Mouse (Mus musculus): ENCODE data around the gene Ankrd55. TPM values are rescaled to one million over a fixed set of nuclear protein-coding genes. Genes with fewer than 3 reads are reported as not detected.

The Ankrd55 gene
- total and polyA plus RNA-seq, 2 experiments = 0.09 to 0.10 TPM

DNA sequence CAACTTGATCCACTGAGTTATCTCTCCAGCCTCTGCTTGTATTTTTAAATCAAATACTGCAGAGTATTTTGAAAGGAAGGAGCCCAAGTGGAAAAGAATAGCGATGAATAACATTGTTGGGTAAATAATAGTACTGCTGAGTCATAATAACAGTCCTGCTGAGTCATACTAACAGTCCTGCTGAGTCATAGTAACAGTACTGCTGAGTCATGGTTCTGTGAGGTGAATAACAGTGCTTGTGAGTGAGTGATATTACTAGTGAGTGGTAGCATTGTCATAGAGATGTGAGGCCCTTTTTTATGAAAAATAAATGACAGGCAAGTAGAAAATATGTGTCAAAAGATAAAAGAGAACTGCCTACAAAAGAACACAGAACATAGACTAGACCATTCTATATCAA is 1.1 kb upstream of the Ankrd55 start:
- no peak overlapping the region for H3K9ac ChIP-seq (ENCODE audit: low read depth, low read length)
- WGBS = 65% methylated on average over 1 of the region's 1 CpGs
- DNase-seq (ENCODE audit: extremely low read depth, low read depth, low spot score) = no peak
- H3K36me3 ChIP-seq (ENCODE audit: control insufficient read depth, insufficient read depth, low read length) = no peaks in the 10 kb centered on the region
- H3K27me3 ChIP-seq (ENCODE audit: control insufficient read depth, insufficient read depth, low read length) = no peaks in the 10 kb centered on the region
- H3K4me1 ChIP-seq (ENCODE audit: control insufficient read depth, insufficient read depth, low read length) = peaks cover 11% of the 10 kb centered on the region
- H3K27ac ChIP-seq (replicated peaks; ENCODE audit: insufficient read depth, low read depth, low read length) = no peak overlapping the region
- H3K79me2 ChIP-seq (ENCODE audit: control insufficient read depth, insufficient read depth, low read length) = no peaks in the 10 kb centered on the region
- no peak overlapping the region for H3K4me3 ChIP-seq (ENCODE audit: insufficient read depth, low read depth, low read length)
- TF ChIP-seq POLR2A (IDR thresholded peaks at IDR 0.05; ENCODE audit: extremely low read depth, insufficient read depth, low read length) (no peak), CTCF (IDR thresholded peaks at IDR 0.05; ENCODE audit: low read depth, low read length) (no peak)

DNA sequence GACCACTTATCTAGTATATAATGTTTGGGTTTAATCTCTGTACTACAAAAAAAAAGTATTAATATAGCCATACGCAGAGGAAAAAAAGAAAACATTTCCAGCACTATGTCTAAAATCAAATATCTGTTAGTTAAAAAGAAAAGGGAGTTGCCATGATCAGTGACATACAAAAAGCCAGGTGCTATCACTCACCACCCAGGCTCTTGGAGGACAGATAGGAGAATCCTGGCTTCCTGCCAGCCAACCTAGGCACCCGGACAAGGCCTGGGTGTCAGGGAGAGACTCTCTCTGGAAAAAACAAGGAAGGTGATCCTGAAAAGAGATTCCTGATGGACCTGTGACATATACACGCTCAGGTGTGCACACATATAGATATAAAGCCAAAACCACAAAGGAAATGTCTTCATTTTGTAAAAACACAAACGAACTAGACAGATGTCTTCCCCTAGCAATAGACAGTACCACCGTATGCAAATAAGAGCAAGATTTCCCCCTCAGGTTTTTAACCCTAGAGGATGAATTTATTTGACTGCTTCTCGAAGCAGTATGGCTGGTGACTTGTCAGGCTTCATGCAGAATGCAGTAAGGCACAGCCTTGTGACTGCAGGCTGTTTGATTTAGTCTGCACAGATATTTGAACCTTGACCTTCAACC is 553 bp upstream of the Ankrd55 start:
- Histone ChIP-seq H3K9ac (ENCODE audit: low read depth, low read length) (0 out of 2 replicates have a peak overlapping the region, but pooled peaks have one; percentile 9), H3K4me1 (ENCODE audit: control insufficient read depth, insufficient read depth, low read length) (peaks cover 11% of the 10 kb centered on the region), H3K27ac (replicated peaks; ENCODE audit: insufficient read depth, low read depth, low read length) (no peak overlapping the region), H3K36me3 (ENCODE audit: control insufficient read depth, insufficient read depth, low read length) (no peaks in the 10 kb centered on the region), H3K4me3 (ENCODE audit: insufficient read depth, low read depth, low read length) (no peak overlapping the region), H3K79me2 (ENCODE audit: control insufficient read depth, insufficient read depth, low read length) (no peaks in the 10 kb centered on the region), H3K27me3 (ENCODE audit: control insufficient read depth, insufficient read depth, low read length) (no peaks in the 10 kb centered on the region)
- TF ChIP-seq CTCF (IDR thresholded peaks at IDR 0.05; ENCODE audit: low read depth, low read length) (no peak), POLR2A (IDR thresholded peaks at IDR 0.05; ENCODE audit: extremely low read depth, insufficient read depth, low read length) (no peak)
- 43% methylated on average over 6 of the region's 6 CpGs for WGBS
- DNase-seq (ENCODE audit: extremely low read depth, low read depth, low spot score) = peak; percentile 33

DNA sequence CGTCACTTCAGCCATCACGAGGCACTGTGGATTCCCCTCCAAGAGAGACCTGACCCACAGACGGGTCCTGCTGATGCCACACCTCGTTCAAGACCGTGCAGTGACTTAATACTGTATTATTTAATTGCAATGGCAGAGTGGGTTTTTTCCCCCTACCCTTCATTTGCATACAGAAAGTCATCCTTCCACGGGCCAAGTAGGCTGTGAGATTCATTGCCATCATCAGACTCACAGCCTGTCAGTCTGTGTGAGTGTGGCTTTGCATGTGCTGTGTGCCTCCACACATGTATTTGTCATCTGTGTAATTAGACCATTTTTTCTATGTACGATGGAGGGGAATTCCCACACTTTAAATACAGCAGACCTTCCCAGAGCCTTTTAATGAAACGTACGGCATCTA is 1.1 kb downstream of the Ankrd55 start:
- WGBS = 88% methylated on average over 9 of the region's 9 CpGs
- Histone ChIP-seq H3K79me2 (ENCODE audit: control insufficient read depth, insufficient read depth, low read length) (no peaks in the 10 kb centered on the region), H3K27ac (replicated peaks; ENCODE audit: insufficient read depth, low read depth, low read length) (no peak overlapping the region), H3K4me1 (ENCODE audit: control insufficient read depth, insufficient read depth, low read length) (peaks cover 5% of the 10 kb centered on the region), H3K36me3 (ENCODE audit: control insufficient read depth, insufficient read depth, low read length) (no peaks in the 10 kb centered on the region), H3K4me3 (ENCODE audit: insufficient read depth, low read depth, low read length) (no peak overlapping the region), H3K27me3 (ENCODE audit: control insufficient read depth, insufficient read depth, low read length) (no peaks in the 10 kb centered on the region), H3K9ac (ENCODE audit: low read depth, low read length) (no peak overlapping the region)
- TF ChIP-seq CTCF (IDR thresholded peaks at IDR 0.05; ENCODE audit: low read depth, low read length) (no peak), POLR2A (IDR thresholded peaks at IDR 0.05; ENCODE audit: extremely low read depth, insufficient read depth, low read length) (no peak)
- no peak for DNase-seq (ENCODE audit: extremely low read depth, low read depth, low spot score)

DNA sequence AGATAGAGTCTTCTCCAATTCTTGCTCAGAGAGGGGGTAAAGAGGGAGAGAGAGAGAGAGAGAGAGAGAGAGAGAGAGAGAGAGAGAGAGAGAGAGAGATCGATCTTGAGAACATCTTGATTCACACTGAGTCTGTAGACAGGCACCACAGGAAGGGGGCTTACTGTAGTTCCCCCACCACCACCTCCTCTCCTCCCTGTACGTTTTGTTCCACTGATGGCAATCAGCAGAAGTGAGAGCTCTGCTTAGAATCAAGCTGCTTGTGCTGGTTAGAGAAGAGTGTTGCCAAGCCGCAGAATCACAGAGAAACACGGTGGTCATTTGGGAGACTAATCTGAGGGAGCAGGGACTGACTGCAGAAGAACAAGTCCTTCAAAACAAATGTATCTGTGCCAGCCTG is 1.7 kb downstream of the Ankrd55 start:
- Histone ChIP-seq H3K79me2 (ENCODE audit: control insufficient read depth, insufficient read depth, low read length) (no peaks in the 10 kb centered on the region), H3K9ac (ENCODE audit: low read depth, low read length) (no peak overlapping the region), H3K27me3 (ENCODE audit: control insufficient read depth, insufficient read depth, low read length) (no peaks in the 10 kb centered on the region), H3K4me3 (ENCODE audit: insufficient read depth, low read depth, low read length) (no peak overlapping the region), H3K4me1 (ENCODE audit: control insufficient read depth, insufficient read depth, low read length) (peaks cover 5% of the 10 kb centered on the region), H3K27ac (replicated peaks; ENCODE audit: insufficient read depth, low read depth, low read length) (no peak overlapping the region), H3K36me3 (ENCODE audit: control insufficient read depth, insufficient read depth, low read length) (no peaks in the 10 kb centered on the region)
- WGBS = 81% methylated on average over 4 of the region's 4 CpGs
- no peak for DNase-seq (ENCODE audit: extremely low read depth, low read depth, low spot score)
- TF ChIP-seq POLR2A (IDR thresholded peaks at IDR 0.05; ENCODE audit: extremely low read depth, insufficient read depth, low read length) (no peak), CTCF (IDR thresholded peaks at IDR 0.05; ENCODE audit: low read depth, low read length) (no peak)

DNA sequence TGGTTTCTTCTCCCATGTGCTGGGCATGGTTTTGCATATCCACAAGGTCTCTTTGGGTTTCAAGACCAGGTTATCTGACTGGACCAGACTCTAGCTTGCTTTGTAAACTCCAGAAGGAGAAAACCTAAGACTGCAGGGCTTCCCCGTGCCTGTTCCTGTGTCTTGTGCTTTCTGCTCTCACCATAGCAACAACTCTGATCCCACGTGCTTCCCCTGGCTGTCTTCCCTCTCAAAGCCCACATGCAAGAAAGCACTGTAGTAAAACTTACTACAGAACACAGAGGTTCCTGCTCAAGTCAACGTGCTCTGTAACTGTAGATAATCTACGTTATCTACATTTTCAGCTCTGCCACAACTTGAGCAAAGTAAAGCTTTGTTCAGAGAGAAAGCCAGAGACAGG is 4.2 kb downstream of the Ankrd55 start:
- WGBS = 71% methylated on average over 4 of the region's 4 CpGs
- Histone ChIP-seq H3K4me1 (ENCODE audit: control insufficient read depth, insufficient read depth, low read length) (peaks cover 5% of the 10 kb centered on the region), H3K9ac (ENCODE audit: low read depth, low read length) (no peak overlapping the region), H3K27ac (replicated peaks; ENCODE audit: insufficient read depth, low read depth, low read length) (no peak overlapping the region), H3K79me2 (ENCODE audit: control insufficient read depth, insufficient read depth, low read length) (no peaks in the 10 kb centered on the region), H3K36me3 (ENCODE audit: control insufficient read depth, insufficient read depth, low read length) (no peaks in the 10 kb centered on the region), H3K4me3 (ENCODE audit: insufficient read depth, low read depth, low read length) (no peak overlapping the region), H3K27me3 (ENCODE audit: control insufficient read depth, insufficient read depth, low read length) (no peaks in the 10 kb centered on the region)
- TF ChIP-seq CTCF (IDR thresholded peaks at IDR 0.05; ENCODE audit: low read depth, low read length) (no peak), POLR2A (IDR thresholded peaks at IDR 0.05; ENCODE audit: extremely low read depth, insufficient read depth, low read length) (no peak)
- no peak for DNase-seq (ENCODE audit: extremely low read depth, low read depth, low spot score)

DNA sequence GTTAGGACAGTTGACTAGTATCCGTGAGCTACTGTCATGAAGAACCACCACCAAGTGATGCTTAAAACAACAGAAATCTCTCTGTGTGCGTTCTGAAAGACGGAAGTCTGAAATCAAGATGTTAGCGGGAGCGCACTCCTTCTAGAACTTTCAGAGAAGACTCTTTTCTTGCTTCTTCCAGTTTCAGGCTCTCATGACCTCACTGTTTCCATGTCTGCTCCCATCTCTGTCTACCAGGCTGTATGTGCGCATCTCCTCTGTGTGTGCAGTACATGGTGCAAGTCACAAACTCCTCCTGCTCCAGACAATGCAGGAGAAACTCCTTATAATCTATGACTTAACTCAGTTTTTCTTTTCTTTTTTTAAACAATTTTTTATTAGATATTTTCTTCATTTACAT is 4.8 kb downstream of the Ankrd55 start:
- TF ChIP-seq CTCF (IDR thresholded peaks at IDR 0.05; ENCODE audit: low read depth, low read length) (no peak), POLR2A (IDR thresholded peaks at IDR 0.05; ENCODE audit: extremely low read depth, insufficient read depth, low read length) (no peak)
- no peaks in the 10 kb centered on the region for H3K27me3 ChIP-seq (ENCODE audit: control insufficient read depth, insufficient read depth, low read length)

More for the DNA sequence above, 4.8 kb downstream of the Ankrd55 start:
- Histone ChIP-seq H3K79me2 (ENCODE audit: control insufficient read depth, insufficient read depth, low read length) (no peaks in the 10 kb centered on the region), H3K36me3 (ENCODE audit: control insufficient read depth, insufficient read depth, low read length) (no peaks in the 10 kb centered on the region), H3K4me3 (ENCODE audit: insufficient read depth, low read depth, low read length) (no peak overlapping the region), H3K9ac (ENCODE audit: low read depth, low read length) (no peak overlapping the region), H3K4me1 (ENCODE audit: control insufficient read depth, insufficient read depth, low read length) (peaks cover 3% of the 10 kb centered on the region), H3K27ac (replicated peaks; ENCODE audit: insufficient read depth, low read depth, low read length) (no peak overlapping the region)
- no peak for DNase-seq (ENCODE audit: extremely low read depth, low read depth, low spot score)
- WGBS = 95% methylated on average over 6 of the region's 6 CpGs
